Mouse (Mus musculus): ENCODE data around the gene Dnajb11. TPM values are rescaled to one million over a fixed set of nuclear protein-coding genes. Genes with fewer than 3 reads are reported as not detected.

Gene Dnajb11
- polyA plus RNA-seq, 1 experiment = 5.1 TPM

DNA sequence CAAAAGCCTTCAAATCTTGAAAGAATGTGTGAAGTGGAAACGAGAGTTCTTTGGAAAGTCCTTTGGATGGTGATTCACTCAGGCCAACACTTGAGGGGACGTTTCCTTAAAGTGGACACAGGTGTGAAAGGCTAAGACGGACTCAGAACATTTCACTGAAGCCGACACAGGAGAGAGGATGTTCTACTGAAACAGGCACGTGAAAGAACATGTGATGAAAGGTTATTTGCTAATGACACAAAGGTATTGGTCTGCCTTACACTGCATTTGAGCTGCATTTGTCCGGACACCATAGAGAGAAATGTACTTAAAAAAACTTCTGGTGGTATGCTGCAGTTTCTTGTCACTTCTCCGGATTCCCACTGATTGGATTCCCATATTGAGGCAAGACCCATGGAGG is 21.1 kb downstream of the Dnajb11 start:
- Histone ChIP-seq H3K36me3 (ENCODE audit: control insufficient read depth) (peaks cover 8% of the 10 kb centered on the region), H3K4me3 (replicated peaks) (no peak overlapping the region), H3K9me3 (ENCODE audit: control insufficient read depth, low read length) (no peaks in the 10 kb centered on the region), H3K4me1 (ENCODE audit: control insufficient read depth) (peaks cover 12% of the 10 kb centered on the region), H3K27me3 (ENCODE audit: control insufficient read depth) (peaks cover 2% of the 10 kb centered on the region; the same call in 1 of the 2 replicates)
- TF ChIP-seq TAL1 (IDR thresholded peaks at IDR 0.05; ENCODE audit: low read length) = no peak
- no peak for TF ChIP-seq GATA1 (IDR thresholded peaks at IDR 0.05; ENCODE audit: low read length)

DNA sequence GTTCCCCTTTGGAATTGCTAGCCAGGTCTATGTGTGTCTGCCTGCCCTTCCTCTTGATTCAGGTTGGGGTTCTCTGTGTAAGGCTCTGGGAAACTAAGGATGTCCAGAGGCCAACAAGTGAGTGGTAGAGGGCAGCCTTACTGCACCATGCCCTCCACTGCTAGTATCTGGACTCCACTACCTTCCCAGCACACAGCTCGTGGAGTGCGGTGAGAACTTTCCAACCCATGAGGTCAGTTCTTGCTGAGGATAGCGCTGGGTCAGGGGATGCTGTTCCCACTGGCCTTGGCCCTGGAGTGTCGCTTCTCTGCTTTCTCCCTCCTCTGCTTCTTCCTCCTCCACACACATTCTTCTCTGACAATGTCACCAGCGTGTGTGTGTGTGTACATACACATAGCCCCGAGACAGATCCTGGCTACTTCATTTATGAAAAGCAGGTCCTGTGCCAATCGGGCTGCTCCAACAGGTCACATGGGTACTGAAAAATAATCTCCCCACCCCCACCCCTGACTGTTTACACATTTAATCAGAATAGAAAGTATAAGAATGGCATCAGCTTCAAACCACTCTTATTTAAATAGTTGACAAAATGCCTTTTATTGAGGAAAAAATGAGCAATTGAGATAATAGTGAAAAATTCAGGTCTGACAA is 22.4 kb downstream of the Dnajb11 start:
- H3K4me3 ChIP-seq (replicated peaks) = no peak overlapping the region
- peaks cover 2% of the 10 kb centered on the region; the same call in 1 of the 2 replicates for H3K27me3 ChIP-seq (ENCODE audit: control insufficient read depth)
- TF ChIP-seq GATA1 (IDR thresholded peaks at IDR 0.05; ENCODE audit: low read length) = no peak
- TF ChIP-seq TAL1 (IDR thresholded peaks at IDR 0.05; ENCODE audit: low read length) = no peak
- H3K4me1 ChIP-seq (ENCODE audit: control insufficient read depth) = peaks cover 12% of the 10 kb centered on the region
- H3K36me3 ChIP-seq (ENCODE audit: control insufficient read depth) = no peaks in the 10 kb centered on the region
- no peaks in the 10 kb centered on the region for H3K9me3 ChIP-seq (ENCODE audit: control insufficient read depth, low read length)

DNA sequence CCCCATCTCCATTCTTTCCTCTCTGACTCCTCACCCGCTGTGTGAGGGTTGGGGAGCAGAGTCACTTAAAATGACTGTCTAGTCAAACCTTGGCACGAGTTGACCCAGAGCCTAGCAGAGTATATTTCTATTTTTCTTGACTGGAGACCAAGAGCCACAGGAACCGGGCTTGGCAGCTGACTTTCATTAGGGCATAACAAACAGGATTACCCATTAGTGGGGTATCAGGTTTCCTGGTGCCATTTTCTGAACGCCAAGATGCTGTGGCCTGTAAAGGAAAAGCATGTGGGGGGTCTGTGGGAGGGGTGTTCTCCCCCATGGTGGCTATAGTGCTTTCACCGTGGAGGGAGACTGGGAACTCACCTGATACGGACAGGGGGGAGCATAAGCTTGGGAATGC is 23.3 kb downstream of the Dnajb11 start:
- no peak overlapping the region for H3K4me3 ChIP-seq (replicated peaks)
- peaks cover 2% of the 10 kb centered on the region; the same call in 1 of the 2 replicates for H3K27me3 ChIP-seq (ENCODE audit: control insufficient read depth)
- peaks cover 12% of the 10 kb centered on the region for H3K4me1 ChIP-seq (ENCODE audit: control insufficient read depth)
- TF ChIP-seq GATA1 (IDR thresholded peaks at IDR 0.05; ENCODE audit: low read length) (no peak), TAL1 (IDR thresholded peaks at IDR 0.05; ENCODE audit: low read length) (no peak)
- H3K36me3 ChIP-seq (ENCODE audit: control insufficient read depth) = no peaks in the 10 kb centered on the region
- H3K9me3 ChIP-seq (ENCODE audit: control insufficient read depth, low read length) = no peaks in the 10 kb centered on the region

DNA sequence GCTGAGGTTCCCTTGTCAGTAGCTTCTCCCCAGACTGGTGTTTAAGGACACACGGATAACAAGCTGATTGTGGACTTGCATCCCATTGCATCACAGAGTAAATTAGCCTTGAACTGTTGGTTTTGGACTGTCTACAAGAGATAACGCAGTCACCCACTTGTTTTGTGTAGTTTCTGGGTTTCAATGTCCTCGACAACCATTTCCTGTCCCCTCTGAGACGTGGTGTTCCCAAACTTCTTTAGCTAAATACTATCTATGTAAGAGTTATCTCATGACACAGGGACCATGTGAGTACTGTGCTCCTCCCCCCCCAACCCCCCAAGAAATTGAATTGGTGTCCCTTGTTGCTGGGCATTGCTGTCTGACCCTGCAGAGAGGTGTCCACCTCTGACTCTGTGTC is 23.8 kb downstream of the Dnajb11 start:
- no peaks in the 10 kb centered on the region for H3K36me3 ChIP-seq (ENCODE audit: control insufficient read depth)
- H3K4me3 ChIP-seq (replicated peaks) = no peak overlapping the region
- TF ChIP-seq TAL1 (IDR thresholded peaks at IDR 0.05; ENCODE audit: low read length) = no peak
- no peak for TF ChIP-seq GATA1 (IDR thresholded peaks at IDR 0.05; ENCODE audit: low read length)
- H3K9me3 ChIP-seq (ENCODE audit: control insufficient read depth, low read length) = no peaks in the 10 kb centered on the region
- H3K27me3 ChIP-seq (ENCODE audit: control insufficient read depth) = peaks cover 2% of the 10 kb centered on the region; the same call in 1 of the 2 replicates
- peaks cover 12% of the 10 kb centered on the region for H3K4me1 ChIP-seq (ENCODE audit: control insufficient read depth)

DNA sequence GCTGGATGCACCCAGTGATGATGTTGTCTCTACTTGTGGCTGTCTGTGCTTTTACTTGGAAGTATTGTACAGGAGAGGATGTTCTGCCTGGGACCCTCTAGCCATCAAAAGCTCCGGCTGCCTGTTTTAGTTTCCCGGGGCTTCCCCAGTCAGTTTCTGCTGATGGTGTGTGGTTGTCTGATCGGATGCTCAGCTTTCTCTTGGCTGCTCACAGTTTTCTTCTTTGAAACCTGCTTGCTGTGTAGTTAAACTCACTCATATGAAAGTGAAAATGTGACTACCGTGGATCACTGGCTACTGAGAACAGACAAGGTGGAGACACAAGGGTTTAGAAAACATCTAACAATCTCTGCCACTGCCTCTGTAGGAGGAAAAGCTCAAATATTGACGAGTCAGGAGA is 25.8 kb downstream of the Dnajb11 start:
- Histone ChIP-seq H3K27me3 (ENCODE audit: control insufficient read depth) (peaks cover 2% of the 10 kb centered on the region; the same call in 1 of the 2 replicates), H3K9me3 (ENCODE audit: control insufficient read depth, low read length) (no peaks in the 10 kb centered on the region), H3K4me1 (ENCODE audit: control insufficient read depth) (peaks cover 12% of the 10 kb centered on the region), H3K36me3 (ENCODE audit: control insufficient read depth) (no peaks in the 10 kb centered on the region), H3K4me3 (replicated peaks) (no peak overlapping the region)
- TF ChIP-seq TAL1 (IDR thresholded peaks at IDR 0.05; ENCODE audit: low read length) (no peak), GATA1 (IDR thresholded peaks at IDR 0.05; ENCODE audit: low read length) (no peak)

DNA sequence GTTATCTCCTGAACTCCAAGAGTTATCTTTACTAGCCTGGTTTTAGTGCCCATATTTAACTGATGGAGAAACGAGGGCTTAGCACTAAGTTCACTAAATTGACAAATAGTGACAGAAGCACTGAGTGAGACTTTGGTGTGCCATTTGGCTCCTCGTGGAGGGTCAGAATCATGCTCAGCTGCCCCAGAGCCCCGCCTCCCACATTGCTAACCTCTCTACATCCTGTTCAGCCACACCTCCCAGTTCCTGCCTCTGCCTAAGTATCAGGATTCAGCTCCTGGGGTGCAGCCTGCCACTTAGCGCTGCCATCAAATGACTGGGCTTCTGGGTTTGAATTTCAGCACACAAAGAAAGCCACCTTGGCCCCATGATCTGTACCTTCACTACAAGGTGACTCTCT is 27.7 kb downstream of the Dnajb11 start:
- no peaks in the 10 kb centered on the region for H3K36me3 ChIP-seq (ENCODE audit: control insufficient read depth)
- no peak for TF ChIP-seq GATA1 (IDR thresholded peaks at IDR 0.05; ENCODE audit: low read length)
- H3K4me3 ChIP-seq (replicated peaks) = no peak overlapping the region
- H3K4me1 ChIP-seq (ENCODE audit: control insufficient read depth) = peaks cover 10% of the 10 kb centered on the region
- no peaks in the 10 kb centered on the region for H3K27me3 ChIP-seq (ENCODE audit: control insufficient read depth)
- H3K9me3 ChIP-seq (ENCODE audit: control insufficient read depth, low read length) = no peaks in the 10 kb centered on the region

DNA sequence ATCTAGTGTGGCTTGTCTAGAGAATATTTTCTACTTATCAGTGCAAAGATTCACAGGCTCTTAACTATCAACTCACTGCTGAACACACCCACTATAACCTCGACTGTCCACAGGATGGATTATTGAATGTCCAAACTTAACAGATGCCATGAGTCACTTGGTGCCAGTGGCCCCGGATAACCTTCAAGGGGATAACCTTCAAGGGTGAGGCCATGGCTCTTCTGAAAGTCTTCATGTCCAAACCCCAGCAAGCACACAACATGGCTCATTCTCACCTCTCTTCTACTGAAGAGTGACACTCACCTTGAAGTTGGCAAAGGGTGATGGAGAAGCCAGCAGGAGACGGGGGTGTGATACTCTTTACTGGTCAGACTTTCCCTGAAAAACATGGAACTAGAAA is 29.1 kb downstream of the Dnajb11 start:
- peaks cover 2% of the 10 kb centered on the region for H3K27me3 ChIP-seq (ENCODE audit: control insufficient read depth)
- H3K9me3 ChIP-seq (ENCODE audit: control insufficient read depth, low read length) = no peaks in the 10 kb centered on the region
- H3K36me3 ChIP-seq (ENCODE audit: control insufficient read depth) = no peaks in the 10 kb centered on the region
- H3K4me1 ChIP-seq (ENCODE audit: control insufficient read depth) = peaks cover 10% of the 10 kb centered on the region
- TF ChIP-seq TAL1 (IDR thresholded peaks at IDR 0.05; ENCODE audit: low read length) (no peak), GATA1 (IDR thresholded peaks at IDR 0.05; ENCODE audit: low read length) (no peak)
- H3K4me3 ChIP-seq (replicated peaks) = no peak overlapping the region

DNA sequence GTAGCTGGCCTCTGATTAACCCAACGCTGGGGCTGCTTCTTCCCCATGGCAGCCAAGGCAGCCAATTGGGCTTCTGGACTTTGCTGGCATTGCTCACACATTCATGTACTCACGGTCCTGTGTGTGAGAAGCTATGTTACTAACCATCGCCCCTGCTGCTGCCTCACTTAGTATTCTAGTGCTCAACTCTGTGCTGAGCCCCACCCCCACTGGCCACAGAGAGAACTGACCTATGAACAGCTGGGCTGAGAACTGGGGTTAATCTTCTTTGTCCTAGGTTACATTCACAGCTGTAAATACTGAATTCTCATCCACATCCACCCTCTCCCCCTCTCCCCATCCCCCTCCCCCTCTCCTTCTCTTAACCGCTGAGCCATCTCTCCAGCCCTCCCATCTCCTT is 31.2 kb downstream of the Dnajb11 start:
- H3K36me3 ChIP-seq (ENCODE audit: control insufficient read depth) = no peaks in the 10 kb centered on the region
- TF ChIP-seq GATA1 (IDR thresholded peaks at IDR 0.05; ENCODE audit: low read length) (no peak), TAL1 (IDR thresholded peaks at IDR 0.05; ENCODE audit: low read length) (no peak)
- no peaks in the 10 kb centered on the region for H3K9me3 ChIP-seq (ENCODE audit: control insufficient read depth, low read length)
- H3K27me3 ChIP-seq (ENCODE audit: control insufficient read depth) = peaks cover 2% of the 10 kb centered on the region
- H3K4me1 ChIP-seq (ENCODE audit: control insufficient read depth) = no peaks in the 10 kb centered on the region; the same call in 1 of the 2 replicates
- H3K4me3 ChIP-seq (replicated peaks) = no peak overlapping the region

DNA sequence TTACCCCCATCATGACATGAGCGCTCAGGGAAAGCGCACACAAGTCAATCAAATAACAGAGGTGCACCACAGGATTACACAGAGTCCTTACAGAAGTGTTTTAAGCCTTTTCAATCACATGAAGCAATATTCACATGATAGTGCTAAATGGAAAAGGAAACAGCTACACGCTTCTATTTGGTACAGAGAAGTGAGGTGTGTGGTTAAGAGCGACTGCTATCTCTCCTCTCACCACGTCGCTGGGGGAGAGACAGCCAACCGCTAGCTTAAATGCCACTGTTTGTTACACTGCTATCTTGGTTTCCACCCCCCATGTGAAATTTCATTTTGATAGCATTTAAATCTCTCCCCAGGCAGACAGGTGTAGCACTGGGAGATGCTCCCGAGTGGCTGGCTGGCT is 32.1 kb downstream of the Dnajb11 start:
- Histone ChIP-seq H3K36me3 (ENCODE audit: control insufficient read depth) (no peaks in the 10 kb centered on the region), H3K27me3 (ENCODE audit: control insufficient read depth) (peaks cover 2% of the 10 kb centered on the region), H3K4me3 (replicated peaks) (no peak overlapping the region)

More for the DNA sequence above, 32.1 kb downstream of the Dnajb11 start:
- H3K4me1 ChIP-seq (ENCODE audit: control insufficient read depth) = no peaks in the 10 kb centered on the region; the same call in 1 of the 2 replicates
- H3K9me3 ChIP-seq (ENCODE audit: control insufficient read depth, low read length) = no peaks in the 10 kb centered on the region
- TF ChIP-seq TAL1 (IDR thresholded peaks at IDR 0.05; ENCODE audit: low read length) (no peak), GATA1 (IDR thresholded peaks at IDR 0.05; ENCODE audit: low read length) (no peak)
